Mouse (Mus musculus): ENCODE data around the gene Pax3. TPM values are rescaled to one million over a fixed set of nuclear protein-coding genes. Genes with fewer than 3 reads are reported as not detected.

Gene Pax3
- under 1 TPM; 0.14 to 0.50 TPM for polyA plus RNA-seq (2017; shearing (Covaris generic))

DNA sequence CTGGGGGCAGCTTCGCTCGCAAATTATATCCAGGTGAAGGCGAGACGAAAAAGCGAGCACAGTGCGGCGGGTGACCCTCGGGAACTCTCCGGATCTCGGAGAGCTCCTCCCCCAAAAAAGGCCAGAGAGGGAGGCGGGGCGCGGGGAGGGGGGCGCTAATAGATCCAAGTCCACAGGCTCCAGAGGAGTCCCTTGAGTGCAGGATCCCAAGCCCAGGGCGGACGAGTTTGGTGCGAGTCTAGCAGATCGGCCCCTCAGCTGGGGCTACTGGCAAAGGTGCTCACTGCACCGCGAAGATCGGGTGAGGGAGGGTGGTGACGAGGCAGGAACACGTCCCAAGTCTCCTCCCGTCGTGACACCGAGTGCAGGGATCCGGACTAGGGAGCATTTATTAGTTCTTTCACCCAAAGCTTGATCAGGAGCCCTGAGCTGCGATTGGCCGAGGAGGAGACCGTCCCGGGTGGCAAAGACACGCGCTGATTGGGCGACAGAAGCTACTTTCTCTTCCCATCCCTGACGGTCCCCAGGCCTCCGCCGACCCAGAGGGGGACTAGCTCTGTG, at the start of gene Pax3:
Gene Pax3 (minus strand): TSS at position 384 of the 561 bp plus-strand sequence.

Other genes with a start within 250 kb of the Pax3 start
- gene Sgpp2, start 113.2 kb upstream of the Pax3 start, polyA plus RNA-seq (2017; shearing (Covaris generic)) = under 1 TPM; 0.12 to 0.77 TPM

All from inflammation-experienced regulatory T-cells (primary cell).